Mouse (Mus musculus) megakaryocyte, embryonic 14.5 days (primary cell): ENCODE measurements around the gene Sbds. TPM values are rescaled to one million over a fixed set of nuclear protein-coding genes. Genes with fewer than 3 reads are reported as not detected.

Experiments used
- H3K27me3 ChIP-seq: replicated peaks from 2 replicates; pipeline ENCODE3; 2012; ENCODE audit warnings: inconsistent platforms
- H3K36me3 ChIP-seq: replicated peaks from 2 replicates; pipeline ENCODE3; 2012; ENCODE audit warnings: low read length, inconsistent platforms, mixed read lengths
- H3K4me1 ChIP-seq: 2 replicates; pipeline ENCODE4 v1.6.1; 2012; ENCODE audit warnings: inconsistent platforms
- H3K4me3 ChIP-seq: replicated peaks from 2 replicates; pipeline ENCODE3; 2012; ENCODE audit warnings: moderate library complexity, mild to moderate bottlenecking, inconsistent platforms
- H3K9me3 ChIP-seq: 2 replicates; pipeline ENCODE4 v1.6.1; 2012; ENCODE audit warnings: inconsistent platforms
- FLI1 ChIP-seq: IDR thresholded peaks from 2 replicates; pipeline ENCODE4 v1.6.1; 2012; ENCODE audit warnings: low read length, inconsistent platforms, mixed read lengths
- GATA1 ChIP-seq: IDR thresholded peaks from 3 replicates; pipeline ENCODE4 v1.6.1; 2012; ENCODE audit warnings: mixed read lengths, low read length, inconsistent platforms, borderline replicate concordance
- polyA plus RNA-seq: library from polyadenylated mRNA; stranded (reverse); fragments of >175 nt; gene quantifications from 2 replicates; pipeline ENCODE4 v1.2.3, GENCODE M21; 2012; ENCODE audit warnings: low replicate concordance; ENCODE audit not compliant: insufficient read depth

Sbds gene
- polyA plus RNA-seq, 1 experiment: 16.0 TPM

GRCm38 (mm10) chr5:130288106-130288505 lies 32.8 kb upstream of the Sbds start:
- peaks cover 96% of the 10 kb centered on the region for H3K36me3 ChIP-seq
- TF ChIP-seq FLI1 (no peak), GATA1 (no peak)
- H3K9me3 ChIP-seq: peaks cover 13% of the 10 kb centered on the region
- H3K27me3 ChIP-seq: no peaks in the 10 kb centered on the region
- no peaks in the 10 kb centered on the region for H3K4me1 ChIP-seq
- H3K4me3 ChIP-seq: no peak overlapping the region

GRCm38 (mm10) chr5:130283079-130283732 lies 27.9 kb upstream of the Sbds start:
- TF ChIP-seq GATA1 (no peak), FLI1 (no peak)
- no peaks in the 10 kb centered on the region for H3K27me3 ChIP-seq
- peaks cover 98% of the 10 kb centered on the region for H3K36me3 ChIP-seq
- peaks cover 7% of the 10 kb centered on the region for H3K4me1 ChIP-seq
- no peak overlapping the region for H3K4me3 ChIP-seq
- H3K9me3 ChIP-seq: peaks cover 5% of the 10 kb centered on the region

- Histone ChIP-seq H3K9me3 (no peaks in the 10 kb centered on the region), H3K27me3 (no peaks in the 10 kb centered on the region), H3K4me3 (no peak overlapping the region), H3K4me1 (peaks cover 12% of the 10 kb centered on the region), H3K36me3 (peaks cover 97% of the 10 kb centered on the region)
- TF ChIP-seq GATA1: no peak
- no peak for TF ChIP-seq FLI1
Observed at GRCm38 (mm10) chr5:130278011-130278472, 22.7 kb upstream of the Sbds start.

- H3K36me3 ChIP-seq: peaks cover 96% of the 10 kb centered on the region
- H3K4me3 ChIP-seq: no peak overlapping the region
Observed at GRCm38 (mm10) chr5:130275509-130275908, 20.2 kb upstream of the Sbds start.

DNA sequence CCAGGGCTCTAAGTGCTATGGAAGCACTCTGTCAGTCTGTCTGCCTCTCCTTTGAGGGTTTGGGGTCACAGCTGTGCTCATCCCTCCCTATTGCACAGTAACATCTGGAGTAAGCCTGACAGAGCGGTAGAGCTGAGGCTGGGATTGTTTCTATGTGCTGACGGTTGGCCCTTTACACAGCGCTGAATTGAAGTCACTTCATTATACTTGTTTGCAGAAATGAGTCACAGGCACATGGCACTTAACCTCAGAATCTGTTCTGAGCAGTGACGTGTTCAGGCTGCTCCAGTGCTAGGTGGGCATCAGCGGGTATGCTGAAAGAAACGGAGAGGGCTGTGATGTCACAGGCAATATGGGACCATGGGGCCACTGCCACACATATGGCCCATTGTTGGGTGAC lies 17.7 kb upstream of the Sbds start:
- H3K36me3 ChIP-seq: peaks cover 94% of the 10 kb centered on the region
- no peak overlapping the region for H3K4me3 ChIP-seq
- no peak for TF ChIP-seq GATA1
- TF ChIP-seq FLI1: no peak
- H3K4me1 ChIP-seq: peaks cover 3% of the 10 kb centered on the region
- no peaks in the 10 kb centered on the region for H3K27me3 ChIP-seq
- no peaks in the 10 kb centered on the region for H3K9me3 ChIP-seq

More at GRCm38 (mm10) chr5:130275509-130275908, 20.2 kb upstream of the Sbds start:
- TF ChIP-seq FLI1: no peak
- no peak for TF ChIP-seq GATA1
- Histone ChIP-seq H3K4me1 (peaks cover 8% of the 10 kb centered on the region), H3K27me3 (no peaks in the 10 kb centered on the region), H3K9me3 (no peaks in the 10 kb centered on the region)

DNA sequence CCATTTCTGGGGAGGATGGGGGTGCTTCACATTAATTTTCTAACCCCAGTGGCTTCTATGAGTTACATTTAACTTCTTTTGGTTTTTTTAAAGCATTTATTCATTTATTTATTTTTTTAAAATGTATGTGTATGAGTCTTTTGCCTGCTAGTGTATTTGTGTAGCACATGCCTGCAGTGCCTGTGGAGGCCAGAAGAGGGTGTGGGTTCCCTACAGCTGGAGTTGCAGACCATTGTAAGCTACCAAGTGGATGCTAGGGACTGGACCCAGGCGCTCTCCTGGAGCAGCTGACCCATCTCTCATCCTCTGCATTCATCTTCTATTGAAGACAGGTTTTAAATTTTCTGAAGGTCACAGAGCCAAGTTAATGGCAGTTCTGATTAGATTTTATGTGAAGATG lies 17.0 kb upstream of the Sbds start:
- Histone ChIP-seq H3K36me3 (peaks cover 94% of the 10 kb centered on the region), H3K4me1 (no peaks in the 10 kb centered on the region; the same call in 1 of the 2 replicates)
- no peak for TF ChIP-seq FLI1
- TF ChIP-seq GATA1: no peak

GRCm38 (mm10) chr5:130268976-130269375 lies 13.6 kb upstream of the Sbds start:
- Histone ChIP-seq H3K9me3 (no peaks in the 10 kb centered on the region), H3K4me1 (peaks cover 32% of the 10 kb centered on the region), H3K27me3 (no peaks in the 10 kb centered on the region), H3K4me3 (no peak overlapping the region), H3K36me3 (peaks cover 86% of the 10 kb centered on the region)
- no peak for TF ChIP-seq GATA1
- no peak for TF ChIP-seq FLI1

More for the DNA sequence above, 17.0 kb upstream of the Sbds start:
- H3K4me3 ChIP-seq: no peak overlapping the region
- no peaks in the 10 kb centered on the region for H3K27me3 ChIP-seq
- no peaks in the 10 kb centered on the region for H3K9me3 ChIP-seq

DNA sequence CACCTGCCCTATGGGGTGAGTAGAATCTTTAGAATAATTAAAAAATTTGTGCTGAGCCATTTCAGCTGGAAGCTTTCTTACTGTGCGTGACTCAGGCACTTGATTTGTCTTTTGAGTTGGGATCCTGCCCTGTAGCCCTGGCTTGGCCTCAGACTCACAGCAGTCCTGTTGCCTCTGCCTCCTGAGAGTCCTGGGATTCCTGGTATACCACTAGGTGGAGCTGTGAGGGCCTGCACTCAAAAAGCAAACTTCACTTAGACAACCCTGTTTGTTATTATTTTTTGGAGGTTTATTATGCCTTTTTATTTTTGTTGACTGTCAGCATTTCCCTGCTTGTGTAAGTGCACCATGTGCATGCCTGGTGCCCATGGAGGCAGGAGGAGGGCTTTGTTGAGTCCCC lies 12.0 kb upstream of the Sbds start:
- H3K27me3 ChIP-seq: no peaks in the 10 kb centered on the region
- TF ChIP-seq GATA1 (no peak), FLI1 (no peak)
- peaks cover 86% of the 10 kb centered on the region for H3K36me3 ChIP-seq
- peaks cover 44% of the 10 kb centered on the region for H3K4me1 ChIP-seq
- H3K9me3 ChIP-seq: no peaks in the 10 kb centered on the region
- H3K4me3 ChIP-seq: no peak overlapping the region

DNA sequence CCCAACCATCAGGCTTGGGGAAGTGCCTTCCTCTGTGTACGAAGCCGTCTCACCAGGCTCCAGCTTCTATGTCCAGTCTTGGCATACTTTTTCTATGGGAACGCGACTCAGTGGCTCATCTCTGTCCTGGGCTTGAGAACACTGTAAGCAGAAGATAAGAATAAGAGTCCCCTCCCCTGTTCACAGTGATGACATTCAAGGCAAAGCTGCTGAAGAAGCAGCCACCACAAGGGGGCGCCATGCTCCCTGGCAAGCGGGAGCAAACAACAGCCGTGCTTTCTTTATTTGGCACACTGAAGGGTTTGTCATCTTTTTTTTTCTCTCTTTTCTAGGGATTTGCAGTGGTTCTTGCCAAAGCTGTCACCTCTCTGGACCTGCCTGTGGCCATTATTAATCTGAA lies 11.3 kb upstream of the Sbds start:
- Histone ChIP-seq H3K9me3 (no peaks in the 10 kb centered on the region), H3K4me3 (no peak overlapping the region), H3K4me1 (peaks cover 44% of the 10 kb centered on the region), H3K27me3 (no peaks in the 10 kb centered on the region), H3K36me3 (peaks cover 86% of the 10 kb centered on the region)
- TF ChIP-seq GATA1: no peak

DNA sequence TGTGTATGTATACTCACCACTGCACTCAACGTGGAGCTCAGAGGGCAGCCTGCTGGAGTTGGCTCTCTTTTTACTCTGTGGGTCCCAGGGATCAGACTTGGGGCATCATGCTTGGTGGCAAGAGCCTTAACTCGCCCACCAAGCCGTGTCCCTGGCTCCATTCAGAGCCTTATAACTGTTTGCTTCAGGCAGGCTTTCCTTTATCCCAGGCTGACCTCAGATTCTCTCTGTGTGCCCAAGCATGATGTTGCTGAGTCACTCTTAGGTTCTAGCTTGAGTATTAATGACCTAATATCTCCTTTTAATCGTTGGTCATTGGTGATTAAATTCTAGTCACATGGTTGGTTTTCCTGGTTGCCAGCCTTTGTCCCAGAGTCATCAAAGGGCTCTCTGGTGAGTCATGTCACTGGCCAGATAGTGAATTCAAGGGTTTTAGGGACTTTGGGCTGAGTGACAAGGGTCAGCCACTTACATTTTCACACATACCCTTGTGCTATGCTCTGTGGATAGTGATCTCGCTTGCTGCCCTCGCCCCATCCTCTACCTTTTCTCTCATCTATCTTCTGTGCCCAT lies 9.2 kb upstream of the Sbds start:
- TF ChIP-seq FLI1 (no peak), GATA1 (no peak)

DNA sequence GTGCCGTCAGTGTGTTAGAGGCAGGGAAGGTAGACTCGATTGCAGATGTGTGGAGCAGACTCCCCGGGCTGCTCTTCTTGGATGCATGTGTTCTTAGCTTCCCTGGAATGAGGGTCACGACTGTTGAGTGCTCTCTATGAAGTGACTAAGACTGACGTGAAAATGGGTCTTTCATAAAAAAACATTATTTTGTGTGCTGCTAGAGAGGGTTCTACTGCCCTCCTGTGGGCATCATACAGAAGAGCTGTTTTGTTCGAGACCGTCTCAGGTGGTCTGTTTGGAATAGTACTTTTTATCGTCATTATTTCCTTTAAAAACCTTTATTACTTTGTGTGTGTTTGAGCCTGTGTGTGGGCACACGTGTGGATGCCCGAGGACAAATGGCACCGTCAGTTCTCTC lies 8.1 kb upstream of the Sbds start:
- peaks cover 72% of the 10 kb centered on the region for H3K36me3 ChIP-seq
- TF ChIP-seq GATA1 (no peak), FLI1 (no peak)
- no peaks in the 10 kb centered on the region for H3K27me3 ChIP-seq

More for the DNA sequence above, 9.2 kb upstream of the Sbds start:
- H3K36me3 ChIP-seq: peaks cover 77% of the 10 kb centered on the region
- H3K27me3 ChIP-seq: no peaks in the 10 kb centered on the region
- no peaks in the 10 kb centered on the region for H3K9me3 ChIP-seq
- peaks cover 54% of the 10 kb centered on the region for H3K4me1 ChIP-seq
- H3K4me3 ChIP-seq: peak overlapping the region; percentile 69

More for the DNA sequence above, 8.1 kb upstream of the Sbds start:
- Histone ChIP-seq H3K4me1 (peaks cover 59% of the 10 kb centered on the region), H3K4me3 (no peak overlapping the region), H3K9me3 (no peaks in the 10 kb centered on the region)
